Mouse (Mus musculus) heart, adult 11 months (tissue): ENCODE measurements around the gene Pdk2.

ENCODE experiments used
- DNase-seq: peaks from one replicate; pipeline ENCODE4 v3.0.0; 2022

Gene Pdk2

DNA sequence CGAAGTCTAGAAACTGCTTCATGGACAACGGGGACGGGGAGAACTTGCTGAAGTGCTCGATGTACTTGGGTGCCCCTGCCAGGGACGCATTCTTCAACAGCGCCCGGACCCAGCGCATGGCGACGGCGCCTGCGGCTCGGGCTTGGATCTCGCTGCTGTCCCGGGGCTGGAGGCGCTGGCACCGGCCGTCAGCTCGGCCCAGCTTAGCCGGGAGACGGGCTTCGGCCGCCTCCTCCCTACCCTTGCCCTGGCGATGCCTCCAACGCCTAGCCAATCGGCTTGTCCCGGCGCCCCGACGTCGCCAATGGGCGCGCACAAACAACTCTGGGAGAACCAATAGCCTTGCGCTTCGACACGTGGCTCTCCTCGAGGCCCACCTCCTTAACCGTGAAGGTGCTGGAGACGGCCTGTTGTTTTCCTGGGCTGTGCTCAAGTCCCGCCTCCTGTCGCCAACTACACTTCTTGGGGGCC, at the start of gene Pdk2:
Gene Pdk2 (minus strand): TSS at position 216 of the 471 bp plus-strand sequence.
- peak; percentile 100 for DNase-seq

- peak; percentile 99 for DNase-seq
Observed at GRCm38 (mm10) chr11:95088857-95089779, 48.0 kb upstream of the Pdk2 start.

- no peak for DNase-seq
Observed at GRCm38 (mm10) chr11:95088286-95088685, 47.1 kb upstream of the Pdk2 start.

- DNase-seq: no peak
Observed at GRCm38 (mm10) chr11:95087301-95088228, 46.4 kb upstream of the Pdk2 start.

DNA sequence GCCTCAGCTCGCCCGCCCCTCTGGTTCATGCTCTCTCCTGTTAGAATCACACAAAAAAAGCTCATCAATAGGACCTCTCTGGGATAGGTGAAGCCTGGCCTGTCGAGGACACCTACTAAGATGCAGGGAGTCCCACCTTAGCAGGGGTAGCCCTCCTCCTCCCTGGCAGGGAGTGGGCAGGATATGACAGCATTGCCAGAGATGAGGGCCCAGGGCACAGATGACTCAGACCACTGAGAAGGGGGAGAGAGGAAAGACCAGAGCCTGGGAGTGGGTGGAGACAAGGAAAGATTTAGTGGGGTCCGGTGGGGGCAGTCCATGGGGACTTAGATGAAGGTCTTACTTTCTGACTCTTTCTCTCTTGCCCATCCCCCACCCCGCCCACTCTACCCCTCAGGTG, 45.1 kb upstream of the Pdk2 start:
- DNase-seq: peak; percentile 87

GRCm38 (mm10) chr11:95085710-95086109, 44.6 kb upstream of the Pdk2 start:
- DNase-seq: peak; percentile 80

DNA sequence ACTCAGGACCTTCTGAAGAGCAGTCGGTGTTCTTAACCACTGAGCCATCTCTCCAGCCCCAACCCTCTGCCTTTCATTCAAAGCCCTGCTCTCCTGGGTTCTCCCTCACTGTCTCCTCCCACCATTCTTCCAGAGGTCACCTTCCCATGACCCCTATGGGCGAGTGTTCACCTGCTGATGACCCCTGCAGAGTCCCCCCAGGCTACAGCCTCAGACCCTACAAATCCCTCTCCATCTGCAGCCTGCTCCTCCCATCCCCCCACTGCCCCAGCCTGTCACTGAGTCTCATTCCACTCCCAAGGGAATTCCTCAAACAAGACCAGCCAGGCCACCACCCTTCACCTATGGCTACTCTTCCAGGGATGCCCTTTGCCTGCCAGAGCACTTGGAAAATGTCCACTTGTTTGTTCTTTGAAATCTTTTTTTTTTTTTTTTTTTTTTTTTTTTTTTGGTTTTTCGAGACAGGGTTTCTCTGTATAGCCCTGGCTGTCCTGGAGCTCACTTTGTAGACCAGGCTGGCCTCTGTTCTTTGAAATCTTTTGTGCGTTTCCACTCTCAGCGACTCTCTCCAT, 43.7 kb upstream of the Pdk2 start:
- DNase-seq: peak; percentile 79

DNA sequence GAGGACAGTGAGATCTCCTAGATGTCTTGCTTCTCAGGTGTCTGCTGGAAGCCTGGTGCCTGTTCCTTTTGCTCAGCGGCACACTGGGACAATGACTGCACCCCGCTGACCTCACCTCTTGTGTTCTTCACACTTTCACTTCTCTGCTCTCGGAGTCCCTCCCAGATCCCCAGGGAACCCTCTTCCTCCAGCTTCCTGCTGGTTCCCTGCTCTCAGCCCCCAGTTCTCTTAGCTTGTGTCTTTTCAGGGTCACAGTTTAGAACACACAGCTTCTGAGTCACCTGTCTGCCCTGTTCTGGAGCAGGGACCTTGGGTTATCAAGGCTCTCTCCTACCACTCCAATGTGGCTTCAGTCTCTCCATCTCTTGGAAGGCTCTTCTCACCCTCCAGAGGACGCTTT, 43.0 kb upstream of the Pdk2 start:
- peak; percentile 79 for DNase-seq

DNA sequence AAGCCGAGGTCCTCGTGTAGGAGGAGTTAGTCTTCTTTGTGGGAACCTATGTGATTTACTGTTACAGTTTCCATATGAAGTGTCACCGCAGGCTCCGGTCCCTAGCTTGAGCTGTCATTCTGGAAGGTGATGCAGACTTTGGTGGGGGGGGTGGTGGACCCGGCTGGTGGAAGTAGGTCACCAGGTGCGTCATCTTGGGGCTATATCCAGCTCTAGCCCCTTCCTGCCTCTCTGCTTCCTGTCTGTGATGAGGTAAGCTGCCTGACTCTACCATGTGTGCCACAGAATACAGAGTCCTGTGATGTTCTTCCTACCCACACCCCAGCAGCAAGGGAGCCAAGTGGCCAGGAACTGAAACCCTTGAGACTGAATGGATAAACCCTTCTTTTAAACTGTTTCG, 41.7 kb upstream of the Pdk2 start:
- no peak for DNase-seq

GRCm38 (mm10) chr11:95080783-95081182, 39.6 kb upstream of the Pdk2 start:
- DNase-seq: no peak

DNA sequence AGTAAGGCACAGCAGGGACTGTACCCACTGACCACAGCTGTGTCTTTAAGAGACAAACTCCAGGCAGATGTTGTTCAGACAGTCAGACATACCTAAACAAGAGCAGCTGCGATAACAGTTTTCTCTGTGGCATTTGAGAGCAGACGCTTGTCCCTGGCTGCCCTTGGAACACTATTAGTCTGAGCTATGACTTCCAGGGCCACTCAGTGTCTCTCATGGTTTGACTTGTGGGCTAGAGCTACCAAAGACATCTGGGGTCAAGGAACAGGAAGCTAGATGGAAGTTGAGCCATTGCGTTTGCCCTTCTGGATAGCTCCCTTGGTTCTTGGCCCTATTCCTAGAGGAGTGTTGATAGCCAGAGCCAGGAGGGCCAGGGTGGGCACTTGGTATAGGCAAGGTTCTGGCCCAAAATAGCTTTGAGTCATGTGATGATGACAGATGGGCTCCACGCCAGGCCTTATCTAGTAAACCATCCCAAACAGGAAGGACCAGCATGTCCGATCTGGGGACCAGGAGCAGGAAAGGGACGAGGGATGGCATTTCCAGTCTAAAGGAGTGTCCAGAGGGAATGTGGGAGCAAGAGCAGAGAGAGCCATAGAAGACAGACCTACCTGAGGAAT, 38.2 kb upstream of the Pdk2 start:
- peak; percentile 93 for DNase-seq

GRCm38 (mm10) chr11:95077956-95078355, 36.8 kb upstream of the Pdk2 start:
- DNase-seq: peak; percentile 69

DNA sequence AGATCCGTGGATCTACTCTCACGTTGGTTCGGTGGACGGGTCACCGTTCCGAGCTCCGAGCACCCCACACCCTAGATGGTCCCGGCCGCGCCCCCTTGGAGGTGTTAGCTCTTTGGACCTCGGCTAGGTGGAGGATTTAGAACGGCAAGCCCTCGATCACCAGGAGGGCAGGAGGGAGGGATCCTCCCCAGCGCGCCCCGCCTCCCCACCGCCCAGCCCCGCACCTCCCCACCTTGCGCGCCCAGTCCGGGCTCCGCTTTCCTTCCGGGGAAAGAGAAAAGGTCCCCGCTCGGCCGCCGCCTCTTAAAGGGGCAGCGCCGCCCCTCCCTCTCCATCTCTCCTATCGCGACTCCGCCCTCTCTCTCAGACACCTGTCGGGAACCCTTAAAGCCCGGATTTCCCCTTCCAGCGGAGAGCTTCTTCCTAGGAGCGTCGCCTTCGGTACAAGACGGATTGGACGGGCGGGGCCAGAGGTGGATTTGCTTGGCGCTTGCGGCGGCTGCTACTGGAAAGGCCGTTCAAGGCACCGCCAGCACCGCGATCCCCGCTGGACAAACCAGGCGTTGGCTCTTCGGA, 35.5 kb upstream of the Pdk2 start, which contains the start of gene Itga3:
Gene Itga3 (minus strand): TSS at position 266 of the 576 bp plus-strand sequence.
- peak; percentile 98 for DNase-seq

- peak; percentile 96 for DNase-seq
Observed at GRCm38 (mm10) chr11:95076041-95076535, 34.9 kb upstream of the Pdk2 start.

DNA sequence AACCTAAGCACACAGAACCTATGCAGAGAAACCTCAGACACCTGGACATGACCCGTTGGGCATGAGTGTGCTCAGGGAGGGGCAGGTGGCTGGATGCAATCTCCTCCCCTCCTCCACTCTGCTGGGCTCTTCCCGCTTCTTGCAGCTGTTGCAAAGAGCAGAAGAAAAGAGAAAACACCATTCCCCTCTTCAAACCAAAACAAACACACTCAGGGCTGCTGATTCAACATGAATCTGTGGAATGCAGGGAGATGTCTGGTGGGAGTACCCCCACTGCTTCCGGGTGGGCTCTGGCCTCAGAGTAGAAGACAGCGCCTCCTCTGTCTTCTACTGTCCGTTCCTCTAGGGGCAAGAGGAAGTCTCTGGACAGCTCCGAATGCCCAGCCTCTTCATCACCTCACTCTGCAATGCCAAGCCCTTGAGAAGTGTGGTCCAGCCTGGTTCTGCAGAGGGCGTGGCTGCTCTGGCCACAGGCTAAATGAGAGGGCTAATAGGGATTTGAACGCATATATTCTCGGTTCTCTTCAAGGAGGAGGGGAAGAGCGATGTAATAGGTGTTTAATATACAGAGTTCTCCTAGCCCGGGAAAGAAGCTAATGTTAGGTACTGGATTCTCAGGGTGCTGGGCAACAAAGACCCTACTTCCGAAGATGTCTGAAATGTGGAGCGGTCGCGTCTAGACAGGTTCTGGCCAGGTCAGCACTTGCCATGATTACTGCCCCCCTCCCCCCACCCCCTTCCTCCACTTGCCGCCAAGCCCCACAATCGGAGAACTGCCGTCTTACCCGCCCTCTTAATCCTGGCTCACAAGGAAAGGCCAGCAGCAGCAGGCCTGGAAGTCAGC, 34.3 kb upstream of the Pdk2 start:
- peak; percentile 87 for DNase-seq

- DNase-seq: peak; percentile 76
Observed at GRCm38 (mm10) chr11:95074694-95075093, 33.5 kb upstream of the Pdk2 start.

GRCm38 (mm10) chr11:95073835-95074234, 32.7 kb upstream of the Pdk2 start:
- peak; percentile 92 for DNase-seq

GRCm38 (mm10) chr11:95072804-95073203, 31.6 kb upstream of the Pdk2 start:
- peak; percentile 93 for DNase-seq

GRCm38 (mm10) chr11:95072136-95072535, 31.0 kb upstream of the Pdk2 start:
- DNase-seq: peak; percentile 87

DNA sequence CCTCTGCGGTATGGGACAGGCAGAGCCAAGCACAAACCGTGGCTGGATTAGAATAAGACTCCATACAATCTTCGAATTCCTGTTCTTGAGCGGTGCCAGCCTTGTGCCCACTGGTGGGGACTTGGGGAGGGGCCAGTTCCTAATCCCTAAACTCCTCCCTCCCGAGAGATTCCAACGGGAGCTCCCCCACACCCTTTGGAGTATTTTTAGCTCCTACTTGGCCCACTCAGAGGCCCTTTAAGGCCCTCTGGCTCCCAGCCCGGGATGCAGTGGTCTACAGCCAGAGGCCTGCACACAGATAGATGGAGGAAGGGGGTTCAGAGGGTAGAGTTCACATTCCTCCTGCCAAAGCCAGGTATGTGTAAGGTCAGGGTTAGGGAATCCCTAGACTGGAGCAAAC, 30.1 kb upstream of the Pdk2 start:
- peak; percentile 95 for DNase-seq
